Mouse (Mus musculus) B cell, adult 62 days (primary cell): ENCODE data around the gene Sh2d4b. TPM values are rescaled to one million over a fixed set of nuclear protein-coding genes. Genes with fewer than 3 reads are reported as not detected.

Experiments
- total RNA-seq: library from RNA; stranded (reverse); gene quantifications from 4 replicates; pipeline ENCODE4 v1.2.4, GENCODE M21; 2023

Gene Sh2d4b
- 6.7 to 8.1 TPM (median 7.3 TPM) in 4 replicates for total RNA-seq

DNA sequence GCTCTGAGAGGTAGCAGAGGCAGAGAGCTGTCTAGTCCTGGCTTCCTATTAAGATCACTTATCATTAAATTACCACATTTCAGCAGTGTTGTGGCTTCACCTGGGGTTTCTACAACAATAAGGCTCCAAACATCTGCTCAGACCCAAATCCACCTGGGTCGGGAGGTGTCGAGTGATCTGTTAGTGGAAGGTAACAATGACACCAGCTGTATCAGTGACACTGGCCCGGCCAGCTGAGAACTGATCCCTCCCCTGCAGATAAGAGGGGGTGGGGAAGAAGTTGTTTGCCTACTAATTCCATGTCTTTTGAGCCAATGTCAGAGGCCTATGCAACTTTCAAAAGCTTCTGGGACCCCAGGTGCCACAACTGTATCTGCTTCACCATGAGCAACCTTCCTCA, at the start of gene Sh2d4b:
TSS of gene Sh2d4b (minus strand) at position 71 of the 400 bp plus-strand sequence.

Other genes starting within 250 kb of the Sh2d4b start
- gene Tspan14, start 73.5 kb upstream of the Sh2d4b start, total RNA-seq: 57.2 to 66.0 TPM (median 64.5 TPM) in 4 replicates
- 18.9 to 23.4 TPM (median 20.1 TPM) in 4 replicates for gene Fam213a, start 120.5 kb upstream of the Sh2d4b start, total RNA-seq
- not detected in 4 replicates for gene Dydc2, start 175.9 kb upstream of the Sh2d4b start, total RNA-seq
- not detected in 4 replicates for gene Dydc1, start 179.6 kb upstream of the Sh2d4b start, total RNA-seq
- gene Mat1a, start 211.8 kb upstream of the Sh2d4b start, total RNA-seq: not detected in 4 replicates
- gene Sftpa1, start 238.5 kb upstream of the Sh2d4b start, total RNA-seq: not detected in 4 replicates